ENCODE assay signal across 12 mouse cellular contexts in genomic region chr11:68850862-68851261, GRCm38 (mm10). TPM values are rescaled to one million over a fixed set of nuclear protein-coding genes. Genes with fewer than 3 reads are reported as not detected.
DNase-seq lines count a peak whose midpoint lies in the region; ATAC-seq and TF ChIP-seq lines count a peak whose summit lies in the region.
"Had no signal": no experiment of that assay in that cellular context is flagged by ENCODE, and none has a peak within 500 bp of the region (broad histone marks: within the 10 kb centered on the region; RNA-seq: fewer than 3 reads in every experiment).

No protein-coding gene starts in this region.

- no peak for TF ChIP-seq CTCF in gastrocnemius, adult 2 months (IDR thresholded peaks at IDR 0.05)
- TF ChIP-seq CTCF in lung, adult 2 months (IDR thresholded peaks at IDR 0.05; ENCODE audit: insufficient read depth, low read length): no peak

- no peak for DNase-seq in gastrocnemius, adult 2 months
- DNase-seq in gastrocnemius, postnatal 36 days: no peak
- DNase-seq in lung, adult 2 months: no peak
- no peak for DNase-seq in frontal cortex, postnatal 10 days (ENCODE audit: low spot score in 2 of 2)
- DNase-seq in thymus, postnatal 10 days (ENCODE audit: low spot score in 2 of 2): no peak
- DNase-seq: cerebellum, adult 8-10 months; thymus, postnatal 4 days had no signal

- H3K27ac ChIP-seq in gastrocnemius, adult 2 months: peak overlapping the region; percentile 100
- H3K27ac ChIP-seq in lung, embryonic 16.5 days (ENCODE audit: low read length): no peak overlapping the region
- H3K27ac ChIP-seq in kidney, embryonic 14.5 days (ENCODE audit: low read depth, low read length): no peak overlapping the region
- H3K27ac ChIP-seq in neural tube, embryonic 15.5 days (replicated peaks): no peak overlapping the region

- peak overlapping the region; percentile 41 for H3K4me2 ChIP-seq in lung, embryonic 16.5 days (ENCODE audit: low read depth, low read length)
- peak overlapping the region; percentile 69 for H3K4me2 ChIP-seq in kidney, embryonic 14.5 days (replicated peaks; ENCODE audit: low read depth, low read length)
- peak overlapping the region; percentile 15 for H3K4me2 ChIP-seq in neural tube, embryonic 15.5 days

- H3K36me3 ChIP-seq in lung, embryonic 16.5 days (ENCODE audit: control insufficient read depth, insufficient read depth, low read length): no peaks in the 10 kb centered on the region
- H3K36me3 ChIP-seq in kidney, embryonic 14.5 days (ENCODE audit: control insufficient read depth, insufficient read depth, low read length): peaks cover 5% of the 10 kb centered on the region; the same call in 1 of the 2 replicates
- H3K36me3 ChIP-seq in neural tube, embryonic 15.5 days: no peaks in the 10 kb centered on the region

- no peaks in the 10 kb centered on the region for H3K27me3 ChIP-seq in lung, embryonic 16.5 days (ENCODE audit: control insufficient read depth, insufficient read depth, low read depth, low read length)
- no peaks in the 10 kb centered on the region for H3K27me3 ChIP-seq in kidney, embryonic 14.5 days (ENCODE audit: control insufficient read depth, insufficient read depth, low read length)
- peaks cover 6% of the 10 kb centered on the region; the same call in 1 of the 2 replicates for H3K27me3 ChIP-seq in neural tube, embryonic 15.5 days (replicated peaks)

- H3K4me3 ChIP-seq in gastrocnemius, adult 2 months: peak overlapping the region; percentile 95
- H3K4me3 ChIP-seq in lung, embryonic 16.5 days (ENCODE audit: low read length): peak overlapping the region; percentile 16
- H3K4me3 ChIP-seq in lung, adult 2 months (replicated peaks; ENCODE audit: extremely low read depth, low read depth, low read length): no peak overlapping the region
- peak overlapping the region; percentile 97; the same call in 1 of the 2 replicates for H3K4me3 ChIP-seq in kidney, embryonic 14.5 days (ENCODE audit: low read length)
- no peak overlapping the region for H3K4me3 ChIP-seq in neural tube, embryonic 15.5 days (replicated peaks)

- 70% methylated on average over 7 of the region's 7 CpGs for WGBS in lung, embryonic 16.5 days
- 40% methylated on average over 7 of the region's 7 CpGs for WGBS in lung, adult 2 months
- WGBS in kidney, embryonic 14.5 days: 88% methylated on average over 7 of the region's 7 CpGs
- WGBS in neural tube, embryonic 15.5 days: 88% methylated on average over 7 of the region's 7 CpGs

- peak overlapping the region; percentile 36 for H3K9ac ChIP-seq in lung, embryonic 16.5 days (ENCODE audit: low read length)
- peak overlapping the region; percentile 97; the same call in 1 of the 2 replicates for H3K9ac ChIP-seq in kidney, embryonic 14.5 days (ENCODE audit: low read depth, low read length)
- H3K9ac ChIP-seq in neural tube, embryonic 15.5 days (replicated peaks): no peak overlapping the region

- no peak for ATAC-seq in lung, embryonic 16.5 days (ENCODE audit: low read depth)
- ATAC-seq in kidney, embryonic 14.5 days (ENCODE audit: low FRiP score, low TSS enrichment): no peak
- no peak for ATAC-seq in neural tube, embryonic 15.5 days (ENCODE audit: low FRiP score)

- H3K4me1 ChIP-seq in lung, embryonic 16.5 days (replicated peaks; ENCODE audit: control insufficient read depth, insufficient read depth, low read length): peaks cover 23% of the 10 kb centered on the region
- peaks cover 24% of the 10 kb centered on the region for H3K4me1 ChIP-seq in lung, adult 2 months (ENCODE audit: control insufficient read depth, insufficient read depth, low read length)
- H3K4me1 ChIP-seq in kidney, embryonic 14.5 days (ENCODE audit: control insufficient read depth, insufficient read depth, low read length): peaks cover 20% of the 10 kb centered on the region
- H3K4me1 ChIP-seq in neural tube, embryonic 15.5 days: peaks cover 42% of the 10 kb centered on the region

- no peak for TF ChIP-seq POLR2A in lung, adult 2 months (IDR thresholded peaks at IDR 0.05; ENCODE audit: borderline replicate concordance, extremely low read depth, low read depth, low read length)

- H3K9me3 ChIP-seq in lung, embryonic 16.5 days (ENCODE audit: control insufficient read depth, low read length): no peaks in the 10 kb centered on the region
- H3K9me3 ChIP-seq in kidney, embryonic 14.5 days (ENCODE audit: control insufficient read depth, low read length): no peaks in the 10 kb centered on the region
- no peaks in the 10 kb centered on the region for H3K9me3 ChIP-seq in neural tube, embryonic 15.5 days (replicated peaks)

- intact Hi-C loops in gastrocnemius, adult 2 months (cut with DNase I): no loop called here
- intact Hi-C loops in gastrocnemius, postnatal 36 days (cut with DNase I): no loop called here

RNA-seq across cellular contexts. Expression of gene Ndel1, which starts 20.8 kb away (rescaled TPM):
- total RNA-seq in gastrocnemius, adult 2 months (2021): 10 to 100 TPM; 82.3 to 82.4 TPM
- total RNA-seq in gastrocnemius, postnatal 36 days (2021): 10 to 100 TPM; 70.0 to 81.9 TPM
- 73.5 and 83.8 TPM in 2 replicates for polyA plus RNA-seq in lung, embryonic 16.5 days (2015; fragmentation: Nextera tagmentation; extraction: Ambion mirVana)
- polyA plus RNA-seq in lung, adult 2 months (2012; rRNA removed): 74.3 and 75.3 TPM in 2 replicates
- polyA plus RNA-seq in kidney, embryonic 14.5 days (2014; fragmentation: Nextera tagmentation; extraction: Ambion mirVana): 46.7 and 70.6 TPM in 2 replicates
- polyA plus RNA-seq in neural tube, embryonic 15.5 days (2015; fragmentation: Nextera tagmentation; extraction: Ambion mirVana): 111 and 115 TPM in 2 replicates

RNA-seq across cellular contexts. Expression of gene Rnf222, which starts 37.5 kb away (rescaled TPM):
- not detected for total RNA-seq in gastrocnemius, adult 2 months (2021)
- not detected for total RNA-seq in gastrocnemius, postnatal 36 days (2021)
- polyA plus RNA-seq in lung, embryonic 16.5 days (2015; fragmentation: Nextera tagmentation; extraction: Ambion mirVana): 0.06 and 0.13 TPM in 2 replicates
- 0.14 and 1.4 TPM in 2 replicates for polyA plus RNA-seq in lung, adult 2 months (2012; rRNA removed)
- 0.05 and 0.06 TPM in 2 replicates for polyA plus RNA-seq in kidney, embryonic 14.5 days (2014; fragmentation: Nextera tagmentation; extraction: Ambion mirVana)
- polyA plus RNA-seq in neural tube, embryonic 15.5 days (2015; fragmentation: Nextera tagmentation; extraction: Ambion mirVana): not detected in 2 replicates
- polyA plus RNA-seq: C2C12, macrophage had no signal

RNA-seq across cellular contexts. Expression of gene Rpl26, which starts 50.5 kb away (rescaled TPM):
- total RNA-seq in gastrocnemius, adult 2 months (2021): 100 to 1,000 TPM; 606 to 729 TPM
- 100 to 1,000 TPM; 536 to 627 TPM for total RNA-seq in gastrocnemius, postnatal 36 days (2021)
- polyA plus RNA-seq in lung, embryonic 16.5 days (2015; fragmentation: Nextera tagmentation; extraction: Ambion mirVana): 880 and 951 TPM in 2 replicates
- polyA plus RNA-seq in lung, adult 2 months (2012; rRNA removed): 469 and 674 TPM in 2 replicates
- polyA plus RNA-seq in kidney, embryonic 14.5 days (2014; fragmentation: Nextera tagmentation; extraction: Ambion mirVana): 1,184 and 1,677 TPM in 2 replicates
- polyA plus RNA-seq in neural tube, embryonic 15.5 days (2015; fragmentation: Nextera tagmentation; extraction: Ambion mirVana): 597 and 626 TPM in 2 replicates

Comparison
In these comparisons a context has a peak if more than half of its experiments do, and no peak if none do; other contexts are left out.
1. H3K4me3 ChIP-seq: peak in gastrocnemius, adult 2 months (single experiment), lung, embryonic 16.5 days (single experiment) and kidney, embryonic 14.5 days (single experiment); none in lung, adult 2 months (single experiment) and neural tube, embryonic 15.5 days (single experiment).
2. H3K4me2 ChIP-seq: peak in every context shown above with its lines; median percentile 69 in kidney, embryonic 14.5 days; 41 in lung, embryonic 16.5 days; 15 in neural tube, embryonic 15.5 days.